ENCODE assay signal across 8 mouse cellular contexts in the genomic region with DNA sequence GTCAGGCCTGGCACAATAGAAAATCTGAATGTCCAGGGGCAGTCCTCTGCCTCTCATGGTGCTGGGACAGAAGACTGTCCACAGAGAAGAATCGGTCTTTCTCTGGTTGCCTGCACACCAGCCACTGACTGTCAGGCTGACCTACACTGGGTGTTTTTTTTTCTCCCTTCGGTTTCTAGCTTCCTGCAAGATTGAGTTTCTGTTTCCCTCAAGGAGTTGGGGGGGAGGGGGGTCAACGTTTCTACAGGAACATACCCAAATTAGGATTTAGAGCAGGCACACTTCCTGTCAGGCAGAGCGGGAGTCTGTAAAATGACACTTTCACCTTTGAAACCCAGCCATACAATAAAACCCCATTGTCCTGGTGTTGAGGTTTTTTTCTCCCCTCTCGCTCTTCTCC. TPM values are rescaled to one million over a fixed set of nuclear protein-coding genes. Genes with fewer than 3 reads are reported as not detected.
DNase-seq lines count a peak whose midpoint lies in the region; ATAC-seq and TF ChIP-seq lines count a peak whose summit lies in the region.

No protein-coding gene starts in this region.

- H3K4me1 ChIP-seq in heart, embryonic 13.5 days: peaks cover 19% of the 10 kb centered on the region

- H3ac ChIP-seq in myocyte (ENCODE audit: control insufficient read depth, insufficient read length): no peak overlapping the region

- H3K27me3 ChIP-seq in heart, embryonic 13.5 days (replicated peaks): no peaks in the 10 kb centered on the region
- H3K27me3 ChIP-seq in myocyte (ENCODE audit: control insufficient read depth, insufficient read depth, insufficient read length): no peaks in the 10 kb centered on the region

- no peak for TF ChIP-seq POLR2A in myocyte (IDR thresholded peaks at IDR 0.05; ENCODE audit: insufficient read length, low read depth)

- no peaks in the 10 kb centered on the region for H3K9me3 ChIP-seq in heart, embryonic 13.5 days

- H3K9ac ChIP-seq in heart, embryonic 13.5 days: peak overlapping the region; percentile 74

- no peaks in the 10 kb centered on the region for H3K79me2 ChIP-seq in myocyte (ENCODE audit: control insufficient read depth, insufficient read depth)

- H3K36me3 ChIP-seq in heart, embryonic 13.5 days: peaks cover 36% of the 10 kb centered on the region
- peaks cover 6% of the 10 kb centered on the region for H3K36me3 ChIP-seq in myocyte (ENCODE audit: control insufficient read depth, insufficient read depth)

- peak overlapping the region; percentile 53 for H3K27ac ChIP-seq in heart, embryonic 13.5 days (replicated peaks)

- 23% methylated on average over 5 of the region's 5 CpGs for WGBS in heart, embryonic 13.5 days

- peak overlapping the region; percentile 65 for H3K4me2 ChIP-seq in heart, embryonic 13.5 days
- no peak overlapping the region for H3K4me2 ChIP-seq in myocyte (ENCODE audit: low read depth)

- peak overlapping the region; percentile 44 for H3K4me3 ChIP-seq in heart, embryonic 13.5 days
- no peak overlapping the region for H3K4me3 ChIP-seq in myocyte

- intact Hi-C loops in left cerebral cortex, postnatal 25 days (cut with DNase I): no loop called here

- ATAC-seq in heart, embryonic 13.5 days (ENCODE audit: extremely low read depth, insufficient number of reproducible peaks, low FRiP score, low TSS enrichment): peak; percentile 11; the same call in 1 of the 2 replicates

- no peak for DNase-seq in heart, adult 9 months (ENCODE audit: low spot score in 2 of 2)
- DNase-seq in embryo, embryonic 9.5 days (ENCODE audit: extremely low spot score): peak; percentile 65
- peak; percentile 33 for DNase-seq in kidney, postnatal 10 days
- DNase-seq in left cerebral cortex, postnatal 25 days (ENCODE audit: low spot score in 2 of 2): no peak
- DNase-seq in urinary bladder, adult 18-20 months (ENCODE audit: low spot score in 2 of 2): no peak
- no peak for DNase-seq in cerebellum, postnatal 10 days

TF ChIP-seq in myocyte, 11 proteins besides CTCF, POLR2A, EP300 and RAD21:
- TF ChIP-seq SRF (IDR thresholded peaks at IDR 0.05; ENCODE audit: control insufficient read depth, insufficient read length, low read depth) (peak; percentile 91), MYOD1 (IDR thresholded peaks at IDR 0.05; ENCODE audit: control insufficient read depth in 1 of 3, insufficient read length in 2 of 3, low read depth in 2 of 3) (no peak), TCF3 (IDR thresholded peaks at IDR 0.05; ENCODE audit: insufficient read length, low read depth) (no peak)

RNA-seq across cellular contexts. Expression of gene Hint3, which starts 26.2 kb away (rescaled TPM):
- polyA plus RNA-seq in heart, embryonic 13.5 days (2015; fragmentation: Nextera tagmentation; extraction: Ambion mirVana): 25.2 and 26.9 TPM in 2 replicates
- polyA plus RNA-seq in myocyte (2012; fragmentation: generic; extraction: Trizol): 12.1 TPM
- 10 to 100 TPM; 38.8 to 48.3 TPM for total RNA-seq in left cerebral cortex, postnatal 25 days (2021)

RNA-seq across cellular contexts. Expression of gene Trmt11, which starts 55.1 kb away (rescaled TPM):
- 16.6 and 17.9 TPM in 2 replicates for polyA plus RNA-seq in heart, embryonic 13.5 days (2015; fragmentation: Nextera tagmentation; extraction: Ambion mirVana)
- polyA plus RNA-seq in myocyte (2012; fragmentation: generic; extraction: Trizol): 2.1 TPM
- 1 to 10 TPM; 8.1 to 8.4 TPM for total RNA-seq in left cerebral cortex, postnatal 25 days (2021)

Comparison
In these comparisons a context has a peak if more than half of its experiments do, and no peak if none do; other contexts are left out.
1. DNase-seq: peak in embryo, embryonic 9.5 days (single experiment) and kidney, postnatal 10 days (single experiment); none in heart, adult 9 months (0 of 2), left cerebral cortex, postnatal 25 days (0 of 2), urinary bladder, adult 18-20 months (0 of 2) and cerebellum, postnatal 10 days (0 of 2).